7 mouse cellular contexts compared by ENCODE assay signal in the genomic region with DNA sequence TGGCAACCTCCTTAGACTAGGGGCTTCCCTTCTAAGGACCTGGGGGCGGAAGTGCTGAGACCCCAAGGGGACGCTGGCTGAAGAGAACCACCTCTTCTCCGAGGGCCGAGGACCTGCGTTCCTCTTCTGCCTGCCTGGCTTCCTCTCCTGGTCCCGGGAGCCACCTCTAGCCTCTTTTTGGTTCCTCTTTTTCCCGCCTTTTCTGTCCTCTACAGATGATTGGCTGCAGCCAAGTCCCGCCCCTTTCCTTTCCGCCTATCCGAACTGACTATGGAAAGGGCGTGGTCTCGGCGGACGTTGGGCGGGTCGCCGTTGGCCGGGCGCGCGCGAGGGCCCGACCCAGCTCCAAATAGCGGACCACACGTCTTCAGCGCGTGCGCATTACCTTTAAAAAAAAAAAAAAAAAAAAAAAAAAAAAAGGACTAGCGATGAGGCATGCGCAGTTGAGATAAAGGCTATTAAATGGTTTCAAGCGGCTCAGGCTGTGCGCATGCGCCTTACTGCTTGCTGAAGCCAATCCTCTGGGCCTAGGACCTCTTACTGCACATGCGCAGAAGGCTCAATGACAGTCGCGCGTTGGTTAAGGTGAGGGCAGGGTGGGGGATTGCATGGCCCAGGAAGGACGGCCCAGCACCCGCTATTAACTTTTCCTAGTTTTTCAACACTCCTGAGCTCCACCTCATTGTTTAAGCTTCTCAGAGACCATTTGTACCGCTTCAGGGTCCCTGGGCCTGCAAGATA. TPM values are rescaled to one million over a fixed set of nuclear protein-coding genes. Genes with fewer than 3 reads are reported as not detected.
DNase-seq lines count a peak whose midpoint lies in the region; ATAC-seq and TF ChIP-seq lines count a peak whose summit lies in the region.

A gene (minus strand): TSS at position 198 of the 741 bp plus-strand sequence.
A gene (plus strand): TSS at position 425 of the 741 bp plus-strand sequence.

- peak within 1 kb of the TSS; percentile 64 for H3K4me2 ChIP-seq in intestine, postnatal 0 days (replicated peaks; ENCODE audit: low read depth)
- H3K4me2 ChIP-seq in midbrain, embryonic 12.5 days (replicated peaks), result peak within 1 kb of the TSS; percentile 85

- no peak for TF ChIP-seq CTCF in intestine, postnatal 0 days (IDR thresholded peaks at IDR 0.05; ENCODE audit: low read depth)
- no peak for TF ChIP-seq CTCF in small intestine, adult 2 months (IDR thresholded peaks at IDR 0.05; ENCODE audit: extremely low read depth, insufficient read length, insufficient replicate concordance, low read depth, low read length)

- peak; percentile 95 for DNase-seq in adrenal gland, postnatal 10 days
- peak; percentile 96 for DNase-seq in embryonic facial prominence, embryonic 10.5 days (ENCODE audit: low spot score)
- DNase-seq in gonadal fat pad, adult 2 months (ENCODE audit: low read depth), result peak; percentile 86
- peak; percentile 98 for DNase-seq in left cerebral cortex, postnatal 4 days

- intact Hi-C loops in left cerebral cortex, postnatal 4 days (cut with DNase I), result no loop called here

- peak within 1 kb of the TSS; percentile 92 for H3K27ac ChIP-seq in embryonic facial prominence, embryonic 10.5 days (replicated peaks)
- H3K27ac ChIP-seq in intestine, postnatal 0 days (ENCODE audit: low read depth, low read length), result peak within 1 kb of the TSS; percentile 74
- peak within 1 kb of the TSS; percentile 68 for H3K27ac ChIP-seq in midbrain, embryonic 12.5 days (replicated peaks)
- peak within 1 kb of the TSS; percentile 88 for H3K27ac ChIP-seq in small intestine, adult 2 months (ENCODE audit: insufficient read depth, low read depth, low read length)

- TF ChIP-seq POLR2A in small intestine, adult 2 months (IDR thresholded peaks at IDR 0.05; ENCODE audit: low read depth, low read length), result peak; percentile 84; the same call in 1 of the 2 replicates

- peak within 1 kb of the TSS; percentile 67 for H3K4me3 ChIP-seq in embryonic facial prominence, embryonic 10.5 days
- H3K4me3 ChIP-seq in intestine, postnatal 0 days (ENCODE audit: low read depth, low read length), result peak within 1 kb of the TSS; percentile 39
- peak within 1 kb of the TSS; percentile 50 for H3K4me3 ChIP-seq in midbrain, embryonic 12.5 days
- peak within 1 kb of the TSS; percentile 71 for H3K4me3 ChIP-seq in small intestine, adult 2 months (ENCODE audit: low read depth, low read length)

- ATAC-seq in intestine, postnatal 0 days, result peak; percentile 87
- peak; percentile 88 for ATAC-seq in midbrain, embryonic 12.5 days (ENCODE audit: low FRiP score, low read depth)

- no peaks in the 10 kb centered on the region for H3K9me3 ChIP-seq in embryonic facial prominence, embryonic 10.5 days
- no peaks in the 10 kb centered on the region for H3K9me3 ChIP-seq in intestine, postnatal 0 days (ENCODE audit: control insufficient read depth)
- H3K9me3 ChIP-seq in midbrain, embryonic 12.5 days, result no peaks in the 10 kb centered on the region

- under 1% methylated on average over 40 of the region's 40 CpGs for WGBS in embryonic facial prominence, embryonic 10.5 days
- WGBS in intestine, postnatal 0 days, result 2% methylated on average over 40 of the region's 40 CpGs
- 1% methylated on average over 40 of the region's 40 CpGs for WGBS in midbrain, embryonic 12.5 days
- 1% methylated on average over 40 of the region's 40 CpGs for WGBS in small intestine, adult 2 months

- no peaks in the 10 kb centered on the region for H3K36me3 ChIP-seq in embryonic facial prominence, embryonic 10.5 days (replicated peaks)
- H3K36me3 ChIP-seq in intestine, postnatal 0 days (ENCODE audit: control insufficient read depth, insufficient read depth), result no peaks in the 10 kb centered on the region
- H3K36me3 ChIP-seq in midbrain, embryonic 12.5 days, result no peaks in the 10 kb centered on the region
- no peaks in the 10 kb centered on the region for H3K36me3 ChIP-seq in small intestine, adult 2 months (ENCODE audit: control insufficient read depth, insufficient read depth, low read length)

- peaks cover 28% of the 10 kb centered on the region for H3K4me1 ChIP-seq in embryonic facial prominence, embryonic 10.5 days
- no peaks in the 10 kb centered on the region for H3K4me1 ChIP-seq in intestine, postnatal 0 days (replicated peaks; ENCODE audit: control insufficient read depth, insufficient read depth, low read length)
- peaks cover 9% of the 10 kb centered on the region for H3K4me1 ChIP-seq in midbrain, embryonic 12.5 days
- peaks cover 3% of the 10 kb centered on the region for H3K4me1 ChIP-seq in small intestine, adult 2 months (ENCODE audit: control insufficient read depth, insufficient read depth, insufficient read length, low read length)

- H3K27me3 ChIP-seq in embryonic facial prominence, embryonic 10.5 days (replicated peaks; ENCODE audit: low read depth, poor library complexity, severe bottlenecking), result peaks cover 9% of the 10 kb centered on the region
- no peaks in the 10 kb centered on the region for H3K27me3 ChIP-seq in intestine, postnatal 0 days (replicated peaks; ENCODE audit: control insufficient read depth, insufficient read depth, low read length)
- peaks cover 27% of the 10 kb centered on the region for H3K27me3 ChIP-seq in midbrain, embryonic 12.5 days
- no peaks in the 10 kb centered on the region for H3K27me3 ChIP-seq in small intestine, adult 2 months (ENCODE audit: control insufficient read depth, insufficient read depth, low read length)

- H3K9ac ChIP-seq in intestine, postnatal 0 days (ENCODE audit: low read depth, low read length), result peak within 1 kb of the TSS; percentile 40
- peak within 1 kb of the TSS; percentile 66 for H3K9ac ChIP-seq in midbrain, embryonic 12.5 days (replicated peaks)

RNA-seq across cellular contexts. Expression of the first gene that starts in this region (rescaled TPM):
- under 1 TPM in 1 of 2 experiments, not detected in 1; 0.30 TPM for total RNA-seq in adrenal gland, postnatal 10 days (2021)
- 1.2 and 1.3 TPM in 2 replicates for polyA plus RNA-seq in embryonic facial prominence, embryonic 10.5 days (2016; fragmentation: Nextera tagmentation; extraction: Ambion mirVana)
- 1.7 and 3.1 TPM in 2 replicates for polyA plus RNA-seq in gonadal fat pad, adult 2 months (2012; rRNA removed)
- polyA plus RNA-seq in intestine, postnatal 0 days (2015; fragmentation: Nextera tagmentation; extraction: Ambion mirVana), result 0.72 and 0.75 TPM in 2 replicates
- total RNA-seq in left cerebral cortex, postnatal 4 days (2021), result under 1 TPM in 1 of 2 experiments, not detected in 1; 0.52 TPM
- polyA plus RNA-seq in midbrain, embryonic 12.5 days (2016; fragmentation: Nextera tagmentation; extraction: Ambion mirVana), result 0.34 and 0.42 TPM in 2 replicates
- 0.41 TPM in 1 of 2 replicates, not detected in the other for polyA plus RNA-seq in small intestine, adult 2 months (2012; rRNA removed)

RNA-seq across cellular contexts. Expression of the second gene that starts in this region (rescaled TPM):
- total RNA-seq in adrenal gland, postnatal 10 days (2021), result 10 to 100 TPM; 85.8 to 88.1 TPM
- 4.5 and 5.5 TPM in 2 replicates for polyA plus RNA-seq in embryonic facial prominence, embryonic 10.5 days (2016; fragmentation: Nextera tagmentation; extraction: Ambion mirVana)
- polyA plus RNA-seq in gonadal fat pad, adult 2 months (2012; rRNA removed), result 53.9 and 63.6 TPM in 2 replicates
- 6.8 and 7.4 TPM in 2 replicates for polyA plus RNA-seq in intestine, postnatal 0 days (2015; fragmentation: Nextera tagmentation; extraction: Ambion mirVana)
- total RNA-seq in left cerebral cortex, postnatal 4 days (2021), result 10 to 100 TPM; 16.8 to 19.7 TPM
- 4.4 and 4.9 TPM in 2 replicates for polyA plus RNA-seq in midbrain, embryonic 12.5 days (2016; fragmentation: Nextera tagmentation; extraction: Ambion mirVana)
- polyA plus RNA-seq in small intestine, adult 2 months (2012; rRNA removed), result 30.9 and 46.4 TPM in 2 replicates

Comparison
In these comparisons a context has a peak if more than half of its experiments do, and no peak if none do; other contexts are left out.
1. Peak in every context shown above with its lines: DNase-seq, ATAC-seq, H3K4me3 ChIP-seq and H3K27ac ChIP-seq.
2. RNA of the second gene that starts in this region (total RNA-seq): 85.8 to 88.1 TPM in adrenal gland, postnatal 10 days; 16.8 to 19.7 TPM in left cerebral cortex, postnatal 4 days; every median in the first group is over 4 times any median in the second.